Mouse (Mus musculus): Measurements from ENCODE around the gene Pak4. TPM values are rescaled to one million over a fixed set of nuclear protein-coding genes. Genes with fewer than 3 reads are reported as not detected.

Gene Pak4
- polyA plus RNA-seq, 1 experiment from 2014 or later, result 6.2 TPM

- no peak for DNase-seq
- Histone ChIP-seq H3K9ac (replicated peaks) (no peak overlapping the region), H3K27me3 (ENCODE audit: insufficient read depth, low read length) (no peaks in the 10 kb centered on the region), H3K4me3 (ENCODE audit: low read depth, low read length) (no peak overlapping the region), H3K4me1 (ENCODE audit: insufficient read depth) (peaks cover 68% of the 10 kb centered on the region), H3K36me3 (replicated peaks; ENCODE audit: insufficient read depth, low read length) (peaks cover 3% of the 10 kb centered on the region; the same call in 1 of the 2 replicates), H3K4me2 (ENCODE audit: low read depth, low read length) (peak overlapping the region; percentile 4; the same call in 1 of the 2 replicates), H3K9me3 (ENCODE audit: low read length) (no peaks in the 10 kb centered on the region), H3K27ac (ENCODE audit: low read depth) (peak overlapping the region; percentile 56; the same call in 1 of the 2 replicates)
- WGBS (ENCODE audit: insufficient replicate concordance), result 71% methylated on average over 6 of the region's 6 CpGs
- TF ChIP-seq CTCF (IDR thresholded peaks at IDR 0.05; ENCODE audit: low read depth) (no peak), EP300 (IDR thresholded peaks at IDR 0.05; ENCODE audit: low read depth) (no peak)
- ATAC-seq, result no peak
Observed at GRCm38 (mm10) chr7:28585001-28585400, 13.0 kb downstream of the Pak4 start.

- Histone ChIP-seq H3K36me3 (replicated peaks; ENCODE audit: insufficient read depth, low read length) (peaks cover 3% of the 10 kb centered on the region; the same call in 1 of the 2 replicates), H3K9me3 (ENCODE audit: low read length) (no peaks in the 10 kb centered on the region), H3K4me1 (ENCODE audit: insufficient read depth) (peaks cover 73% of the 10 kb centered on the region), H3K9ac (replicated peaks) (no peak overlapping the region), H3K4me3 (ENCODE audit: low read depth, low read length) (no peak overlapping the region), H3K27me3 (ENCODE audit: insufficient read depth, low read length) (no peaks in the 10 kb centered on the region), H3K4me2 (ENCODE audit: low read depth, low read length) (peak overlapping the region; percentile 4; the same call in 1 of the 2 replicates), H3K27ac (ENCODE audit: low read depth) (peak overlapping the region; percentile 56; the same call in 1 of the 2 replicates)
- WGBS (ENCODE audit: insufficient replicate concordance), result 39% methylated on average over 4 of the region's 4 CpGs
- TF ChIP-seq EP300 (IDR thresholded peaks at IDR 0.05; ENCODE audit: low read depth), result peak; percentile 34
- TF ChIP-seq CTCF (IDR thresholded peaks at IDR 0.05; ENCODE audit: low read depth), result no peak
- no peak for DNase-seq
- peak; percentile 26 for ATAC-seq
Observed at GRCm38 (mm10) chr7:28584468-28584867, 13.5 kb downstream of the Pak4 start.

- no peak for TF ChIP-seq CTCF (IDR thresholded peaks at IDR 0.05; ENCODE audit: low read depth)
- TF ChIP-seq EP300 (IDR thresholded peaks at IDR 0.05; ENCODE audit: low read depth), result no peak
- Histone ChIP-seq H3K4me3 (ENCODE audit: low read depth, low read length) (no peak overlapping the region), H3K4me2 (ENCODE audit: low read depth, low read length) (peak overlapping the region; percentile 47), H3K4me1 (ENCODE audit: insufficient read depth) (peaks cover 76% of the 10 kb centered on the region), H3K36me3 (replicated peaks; ENCODE audit: insufficient read depth, low read length) (peaks cover 3% of the 10 kb centered on the region; the same call in 1 of the 2 replicates), H3K9ac (replicated peaks) (no peak overlapping the region), H3K9me3 (ENCODE audit: low read length) (no peaks in the 10 kb centered on the region), H3K27me3 (ENCODE audit: insufficient read depth, low read length) (no peaks in the 10 kb centered on the region), H3K27ac (ENCODE audit: low read depth) (peak overlapping the region; percentile 56; the same call in 1 of the 2 replicates)
- ATAC-seq (no peak), DNase-seq (no peak)
- WGBS (ENCODE audit: insufficient replicate concordance), result 50% methylated on average over 8 of the region's 8 CpGs
Observed at GRCm38 (mm10) chr7:28583570-28584344, 14.2 kb downstream of the Pak4 start.

GRCm38 (mm10) chr7:28582841-28583240, 15.1 kb downstream of the Pak4 start:
- DNase-seq (no peak), ATAC-seq (no peak)
- peak overlapping the region; percentile 47 for H3K4me2 ChIP-seq (ENCODE audit: low read depth, low read length)
- no peaks in the 10 kb centered on the region for H3K27me3 ChIP-seq (ENCODE audit: insufficient read depth, low read length)
- no peaks in the 10 kb centered on the region for H3K9me3 ChIP-seq (ENCODE audit: low read length)
- H3K4me1 ChIP-seq (ENCODE audit: insufficient read depth), result peaks cover 84% of the 10 kb centered on the region
- TF ChIP-seq CTCF (IDR thresholded peaks at IDR 0.05; ENCODE audit: low read depth), result no peak
- TF ChIP-seq EP300 (IDR thresholded peaks at IDR 0.05; ENCODE audit: low read depth), result peak; percentile 44; the same call in 1 of the 2 replicates
- H3K4me3 ChIP-seq (ENCODE audit: low read depth, low read length), result no peak overlapping the region
- whole genome bisulfite sequencing (ENCODE audit: insufficient replicate concordance), result 34% methylated on average over 11 of the region's 11 CpGs
- H3K27ac ChIP-seq (ENCODE audit: low read depth), result peak overlapping the region; percentile 56
- H3K9ac ChIP-seq (replicated peaks), result peak overlapping the region; percentile 30; the same call in 1 of the 2 replicates
- peaks cover 3% of the 10 kb centered on the region; the same call in 1 of the 2 replicates for H3K36me3 ChIP-seq (replicated peaks; ENCODE audit: insufficient read depth, low read length)

- no peak overlapping the region for H3K4me3 ChIP-seq (ENCODE audit: low read depth, low read length)
- peak overlapping the region; percentile 47 for H3K4me2 ChIP-seq (ENCODE audit: low read depth, low read length)
- ATAC-seq, result peak; percentile 81
Observed at GRCm38 (mm10) chr7:28581721-28582120, 16.3 kb downstream of the Pak4 start.

GRCm38 (mm10) chr7:28579826-28580225, 18.2 kb downstream of the Pak4 start:
- DNase-seq (no peak), ATAC-seq (no peak)
- Histone ChIP-seq H3K4me1 (ENCODE audit: insufficient read depth) (peaks cover 85% of the 10 kb centered on the region), H3K9me3 (ENCODE audit: low read length) (no peaks in the 10 kb centered on the region), H3K36me3 (replicated peaks; ENCODE audit: insufficient read depth, low read length) (peaks cover 3% of the 10 kb centered on the region; the same call in 1 of the 2 replicates), H3K27me3 (ENCODE audit: insufficient read depth, low read length) (no peaks in the 10 kb centered on the region), H3K4me3 (ENCODE audit: low read depth, low read length) (no peak overlapping the region), H3K4me2 (ENCODE audit: low read depth, low read length) (no peak overlapping the region), H3K9ac (replicated peaks) (peak overlapping the region; percentile 21), H3K27ac (ENCODE audit: low read depth) (no peak overlapping the region)
- no peak for TF ChIP-seq EP300 (IDR thresholded peaks at IDR 0.05; ENCODE audit: low read depth)
- TF ChIP-seq CTCF (IDR thresholded peaks at IDR 0.05; ENCODE audit: low read depth), result no peak
- WGBS (ENCODE audit: insufficient replicate concordance), result 75% methylated on average over 5 of the region's 5 CpGs

More at GRCm38 (mm10) chr7:28581721-28582120, 16.3 kb downstream of the Pak4 start:
- peaks cover 3% of the 10 kb centered on the region; the same call in 1 of the 2 replicates for H3K36me3 ChIP-seq (replicated peaks; ENCODE audit: insufficient read depth, low read length)
- H3K27me3 ChIP-seq (ENCODE audit: insufficient read depth, low read length), result no peaks in the 10 kb centered on the region
- no peaks in the 10 kb centered on the region for H3K9me3 ChIP-seq (ENCODE audit: low read length)
- no peak for TF ChIP-seq CTCF (IDR thresholded peaks at IDR 0.05; ENCODE audit: low read depth)
- peak; percentile 77 for TF ChIP-seq EP300 (IDR thresholded peaks at IDR 0.05; ENCODE audit: low read depth)
- peak; percentile 49 for DNase-seq
- WGBS (ENCODE audit: insufficient replicate concordance), result 52% methylated on average over 4 of the region's 4 CpGs
- H3K9ac ChIP-seq (replicated peaks), result no peak overlapping the region
- peaks cover 84% of the 10 kb centered on the region for H3K4me1 ChIP-seq (ENCODE audit: insufficient read depth)
- H3K27ac ChIP-seq (ENCODE audit: low read depth), result peak overlapping the region; percentile 56

Data from liver, postnatal 0 days (tissue).